Mouse (Mus musculus) layer of hippocampus, adult 9-10 months (tissue): Measurements from ENCODE around the gene Parp3.
A peak's percentile ranks its signal among the peaks of the same experiment; 100 is the strongest.

ENCODE experiments used
- DNase-seq: peaks from one replicate; pipeline ENCODE4 v3.0.0; 2022; ENCODE audit warnings: low spot score

Gene Parp3

DNA sequence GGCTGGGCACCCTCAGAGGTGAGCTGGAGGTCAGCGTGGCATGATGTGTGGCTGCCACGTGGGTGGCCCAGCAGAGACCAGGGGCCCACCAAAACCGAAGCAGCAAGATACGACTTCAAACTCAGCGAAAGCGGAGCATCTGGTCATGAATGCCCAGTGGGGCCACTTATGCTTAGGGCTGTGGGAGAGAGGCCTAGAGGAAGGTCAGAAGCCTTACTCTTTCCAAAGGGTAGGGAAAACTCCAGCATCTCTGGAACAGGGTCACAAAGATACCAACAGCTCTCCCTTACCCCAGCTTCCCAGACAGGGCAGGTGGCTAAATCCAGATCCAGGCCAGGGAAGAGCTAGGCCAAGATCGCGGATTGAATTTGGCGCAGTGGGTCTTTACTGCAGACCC, 19.6 kb downstream of the Parp3 start:
- DNase-seq: no peak

DNA sequence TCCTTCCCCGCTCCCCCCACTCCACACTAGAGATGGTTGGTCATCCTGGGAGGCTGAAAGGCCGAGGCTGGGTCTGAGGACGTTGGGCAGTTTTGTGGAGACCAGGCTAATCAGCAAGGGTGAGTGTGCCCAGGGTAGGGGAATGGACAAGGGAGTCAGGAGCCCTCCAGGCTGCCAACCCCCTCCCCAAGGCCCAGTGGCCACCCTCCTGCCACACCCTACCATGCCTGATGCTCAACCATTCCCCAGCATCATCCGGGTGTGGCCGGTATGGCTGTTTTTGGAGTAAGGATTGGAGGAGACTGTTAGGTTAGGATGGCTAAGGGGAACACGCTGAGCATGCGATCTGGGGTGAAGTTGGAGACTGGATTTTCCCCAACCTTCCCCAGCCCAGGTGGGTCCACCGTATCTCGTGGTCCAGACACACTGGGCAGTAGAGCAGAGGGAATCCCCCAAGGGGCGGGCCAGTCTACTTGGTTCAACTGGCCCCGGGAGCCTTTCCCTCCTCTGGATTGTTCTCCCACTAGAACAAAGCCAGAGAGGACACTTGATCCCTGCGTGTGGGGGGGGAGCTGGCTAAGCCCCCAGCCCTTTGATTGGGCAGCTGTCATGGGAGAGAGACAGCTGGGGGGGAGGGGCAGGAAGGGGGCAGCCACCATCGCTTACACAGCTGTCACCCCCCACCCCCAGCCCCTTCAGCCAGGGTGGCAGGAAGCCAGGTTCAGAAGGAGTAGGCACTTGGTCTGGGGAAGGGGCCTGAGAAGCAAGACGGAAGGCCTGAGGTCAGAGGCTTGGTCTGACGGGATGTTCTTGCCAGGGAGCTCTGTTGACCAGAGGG, 20.2 kb downstream of the Parp3 start:
- DNase-seq: no peak

DNA sequence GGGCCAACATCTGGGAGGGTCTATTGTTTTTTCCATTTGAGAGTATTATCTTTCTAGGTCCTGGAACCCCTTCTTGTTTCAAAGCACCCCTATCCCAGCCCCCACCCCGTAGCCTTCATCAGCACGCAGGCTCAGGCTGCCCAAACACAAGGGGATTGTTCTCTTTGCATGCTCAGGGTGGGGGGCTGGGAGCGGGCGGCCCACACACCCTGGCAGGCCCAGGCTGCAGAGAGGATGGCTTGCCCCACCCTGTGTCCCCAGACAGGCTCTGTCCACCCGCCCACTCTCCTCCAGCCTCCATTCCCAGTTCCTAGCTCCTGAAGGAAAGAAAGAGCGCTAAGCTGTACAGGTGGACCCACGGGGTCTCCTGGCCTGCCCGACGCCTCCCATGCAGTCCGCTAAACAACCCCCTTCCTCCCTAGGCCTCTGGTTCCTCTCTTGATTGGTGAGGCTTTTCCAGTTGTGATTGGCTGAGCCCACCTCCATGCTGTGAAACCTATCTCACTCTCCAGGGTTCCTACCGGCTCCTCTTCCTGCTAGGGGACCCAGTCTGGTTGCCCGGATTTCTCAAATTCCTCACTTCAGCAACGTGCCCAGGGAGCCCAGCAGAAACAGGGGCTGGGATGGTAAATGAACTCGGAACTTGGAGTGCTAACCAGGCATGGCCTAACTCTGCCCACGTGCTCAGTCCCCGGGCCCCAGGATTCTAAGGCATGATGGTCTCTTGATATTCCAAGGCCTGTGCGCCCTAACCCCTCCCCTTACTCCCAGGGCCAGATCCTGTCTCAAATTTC, 21.7 kb downstream of the Parp3 start:
- no peak for DNase-seq

DNA sequence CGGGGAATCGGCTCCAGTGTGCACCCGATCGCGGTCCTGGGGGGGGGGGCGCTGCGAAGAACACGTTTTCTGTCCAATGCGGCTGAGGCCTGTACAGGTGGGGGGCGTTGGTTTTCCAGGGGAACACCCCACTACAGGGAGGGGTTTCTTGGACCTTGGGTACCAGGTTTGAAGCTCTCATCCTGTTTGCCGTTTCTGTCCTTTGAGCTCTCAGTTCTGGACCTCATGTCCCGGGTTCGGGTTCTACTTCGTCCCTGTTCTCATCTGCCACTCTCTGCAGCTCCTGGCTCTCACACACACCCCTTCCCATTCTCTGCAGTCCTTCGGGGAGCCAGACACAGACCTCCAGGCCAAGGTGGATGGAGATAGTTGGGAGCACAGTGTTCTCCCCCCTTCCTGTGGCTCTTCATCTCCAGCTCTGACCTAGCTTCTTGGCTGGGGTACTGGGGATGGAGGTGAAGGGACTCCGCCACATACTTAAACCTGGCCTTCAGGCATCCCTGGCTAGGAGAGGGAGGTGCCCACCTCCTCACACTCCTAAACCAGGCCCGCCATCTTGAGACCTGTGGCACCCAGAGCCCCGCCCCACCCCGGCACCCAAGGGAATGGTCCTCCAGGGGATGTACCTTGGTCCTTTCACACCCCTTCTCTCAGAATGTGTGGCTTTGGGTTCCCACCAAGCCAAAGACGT, 22.5 kb downstream of the Parp3 start:
- DNase-seq: no peak

DNA sequence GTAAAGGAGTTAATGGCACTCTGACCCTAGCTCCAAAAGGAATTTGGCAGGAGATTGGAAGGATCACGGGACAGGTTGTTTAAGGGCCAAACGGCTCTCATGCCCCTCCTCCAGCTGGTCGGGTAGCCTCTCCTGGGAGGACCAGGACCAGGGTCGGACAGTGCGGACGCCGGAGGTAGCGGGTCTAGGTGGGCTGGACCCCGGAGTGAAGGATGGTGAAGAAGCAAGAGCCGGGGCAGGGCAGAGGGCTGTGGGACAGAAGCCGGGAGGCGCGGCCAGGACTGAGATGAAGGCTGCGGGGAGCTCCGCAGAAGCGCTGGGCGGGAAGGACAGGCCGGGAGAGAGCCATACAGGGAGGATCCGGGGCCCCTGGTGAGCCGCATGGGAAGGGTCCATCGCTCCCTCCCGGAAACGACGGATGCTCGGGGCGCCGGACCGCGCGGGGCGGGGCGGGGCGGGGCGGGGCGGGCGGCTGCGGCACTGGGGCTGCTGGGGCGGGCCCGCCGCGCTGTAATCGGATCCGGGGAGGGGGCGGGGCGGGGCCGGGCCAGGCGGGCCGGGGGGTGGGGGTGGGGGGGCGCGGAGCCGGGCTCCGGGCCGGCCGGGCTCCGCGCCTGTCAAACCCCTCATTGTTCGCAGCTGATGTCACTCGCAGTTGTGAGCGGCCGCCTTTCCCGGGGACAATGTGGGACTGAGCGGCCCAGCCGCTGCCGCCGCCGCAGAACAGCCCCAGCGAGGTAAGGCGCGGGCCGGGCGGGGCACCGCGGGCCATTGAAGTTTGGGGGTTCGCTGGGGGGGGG, 23.3 kb downstream of the Parp3 start, which contains the start of gene Pcbp4:
TSS of gene Pcbp4 (plus strand) at position 21 of the 800 bp plus-strand sequence.
- no peak for DNase-seq

DNA sequence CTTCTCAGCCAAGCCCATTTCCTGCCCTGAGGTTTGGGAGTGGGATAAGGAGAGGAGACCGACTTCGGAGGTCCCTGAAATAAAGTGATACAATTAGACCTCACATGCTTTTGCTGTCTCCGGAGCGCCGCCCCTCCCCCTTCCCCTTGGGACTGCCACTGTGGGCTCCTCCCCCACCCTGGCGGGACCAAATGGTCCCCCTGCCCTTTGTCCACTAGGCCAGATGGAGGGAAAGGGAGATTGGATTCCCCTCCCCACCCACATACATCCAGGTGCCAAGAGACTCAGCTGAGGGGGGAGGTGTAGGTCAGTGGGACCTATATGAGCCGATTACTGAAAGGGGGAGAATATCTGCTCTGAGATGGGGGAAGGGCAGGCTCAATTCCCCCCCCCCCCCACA, 23.9 kb downstream of the Parp3 start:
- no peak for DNase-seq

DNA sequence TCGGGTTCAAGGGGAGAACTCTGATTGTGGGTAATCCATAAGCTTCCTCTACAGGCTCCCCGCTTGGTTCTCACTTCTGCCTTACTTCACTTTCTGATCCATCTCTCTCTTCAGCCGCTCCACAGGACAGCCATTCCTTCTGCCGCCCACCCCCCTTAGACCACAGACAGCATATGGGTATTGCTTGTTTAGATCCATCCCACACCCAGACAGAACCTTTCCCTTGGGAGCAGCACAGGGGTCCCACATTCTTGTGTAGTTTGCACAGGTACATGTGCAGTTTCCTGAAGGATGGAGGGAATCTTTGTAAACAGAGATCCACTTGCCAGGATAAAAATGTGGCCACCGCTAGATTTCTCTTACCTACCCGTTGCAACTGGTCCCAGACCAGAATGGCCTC, 24.4 kb downstream of the Parp3 start:
- no peak for DNase-seq

DNA sequence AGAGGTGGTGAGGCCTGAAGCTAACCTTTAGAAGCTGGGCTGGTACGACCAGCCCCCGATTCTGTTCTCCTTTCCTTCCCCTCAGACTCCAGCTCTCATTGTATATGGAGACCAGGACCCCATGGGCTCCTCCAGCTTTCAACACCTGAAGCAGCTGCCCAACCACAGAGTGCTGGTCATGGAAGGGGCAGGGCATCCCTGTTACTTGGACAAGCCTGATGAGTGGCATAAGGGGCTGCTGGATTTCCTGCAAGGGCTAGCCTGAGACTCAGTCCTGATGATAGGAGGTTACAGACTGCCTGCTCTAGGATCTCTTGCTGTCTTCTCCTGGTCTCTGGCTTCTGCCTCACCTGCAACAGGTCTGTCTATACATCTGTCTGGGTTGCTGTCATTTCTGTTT, 24.9 kb downstream of the Parp3 start:
- DNase-seq: no peak

DNA sequence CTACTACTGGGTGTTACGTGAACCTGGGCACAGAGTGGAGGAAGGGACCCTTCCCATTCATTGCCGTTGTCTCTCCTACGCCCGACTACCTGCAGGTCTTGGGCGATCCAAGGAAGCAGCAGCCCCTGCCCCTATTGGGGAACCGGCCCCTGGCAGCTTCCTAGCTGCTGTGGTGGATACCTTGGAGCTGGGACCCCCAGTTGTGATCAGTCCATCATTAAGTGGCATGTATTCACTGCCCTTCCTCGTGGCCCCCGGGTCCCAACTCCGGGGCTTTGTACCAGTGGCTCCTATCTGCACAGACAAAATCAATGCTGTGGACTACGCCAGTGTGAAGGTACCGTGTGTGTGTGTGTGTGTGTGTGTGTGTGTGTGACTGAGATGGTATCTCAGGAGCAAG, 25.5 kb downstream of the Parp3 start:
- no peak for DNase-seq

DNA sequence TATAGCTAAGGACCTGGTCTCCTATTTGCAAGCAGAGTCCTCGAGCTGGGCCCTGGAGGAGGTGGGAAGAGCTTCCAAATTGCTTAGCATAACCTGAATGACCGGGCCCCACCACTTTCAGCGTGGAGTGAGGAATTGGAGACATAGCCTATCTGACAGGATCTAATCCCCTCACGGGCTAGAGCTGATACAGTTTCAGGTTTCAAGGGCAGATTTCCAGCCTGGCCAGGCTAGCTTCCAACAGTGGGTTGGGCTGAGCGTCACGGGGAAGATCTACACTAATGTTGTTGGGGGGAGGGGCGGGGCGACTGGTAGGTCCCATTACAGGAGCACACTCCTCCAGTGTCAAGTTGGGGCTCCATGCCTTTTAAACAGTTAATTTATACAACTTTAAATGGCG, 26.1 kb downstream of the Parp3 start:
- DNase-seq: no peak

DNA sequence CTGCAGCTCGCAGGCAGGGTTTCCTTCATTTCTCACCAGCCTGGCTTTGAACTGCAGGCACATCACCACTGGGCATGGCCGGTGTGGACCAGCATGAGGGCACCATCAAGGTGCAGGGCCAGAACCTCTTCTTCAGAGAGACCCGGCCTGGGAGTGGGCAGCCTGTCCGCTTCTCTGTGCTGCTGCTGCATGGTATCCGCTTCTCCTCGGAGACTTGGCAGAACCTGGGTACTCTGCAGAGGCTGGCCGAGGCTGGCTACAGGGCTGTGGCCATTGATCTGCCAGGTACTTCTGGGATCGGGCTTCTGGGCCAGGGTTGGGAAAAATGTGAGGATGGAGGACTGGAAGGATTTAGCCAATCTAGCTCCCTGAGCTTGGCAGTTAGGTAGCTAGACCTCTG, 26.8 kb downstream of the Parp3 start:
- DNase-seq: no peak

DNA sequence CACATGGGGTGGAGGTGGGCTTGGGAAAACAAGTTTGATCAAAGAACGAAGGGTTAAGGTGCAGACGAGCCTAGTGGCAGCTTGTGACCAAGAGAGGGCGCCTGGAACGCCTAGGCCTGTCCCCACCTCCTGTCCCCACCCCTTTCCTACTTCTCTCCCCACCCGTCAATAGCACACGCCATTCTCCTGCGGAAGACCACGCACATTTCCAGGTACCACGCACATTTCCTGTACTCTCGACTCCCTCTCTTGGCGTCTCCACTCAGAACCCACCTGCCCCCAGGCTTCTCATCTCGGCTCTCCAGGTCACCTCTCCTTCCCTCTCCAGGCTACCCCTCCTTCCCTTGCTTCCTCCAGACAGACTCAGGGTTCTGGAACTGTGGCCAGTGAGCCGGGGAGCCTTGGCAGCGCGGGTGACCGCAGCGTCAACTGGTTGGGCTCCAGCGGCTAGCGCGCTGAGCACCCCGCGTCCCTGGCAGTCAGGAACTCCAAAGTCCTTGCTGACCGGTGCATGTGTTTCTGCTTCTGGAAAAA, 28.2 kb downstream of the Parp3 start:
- no peak for DNase-seq

DNA sequence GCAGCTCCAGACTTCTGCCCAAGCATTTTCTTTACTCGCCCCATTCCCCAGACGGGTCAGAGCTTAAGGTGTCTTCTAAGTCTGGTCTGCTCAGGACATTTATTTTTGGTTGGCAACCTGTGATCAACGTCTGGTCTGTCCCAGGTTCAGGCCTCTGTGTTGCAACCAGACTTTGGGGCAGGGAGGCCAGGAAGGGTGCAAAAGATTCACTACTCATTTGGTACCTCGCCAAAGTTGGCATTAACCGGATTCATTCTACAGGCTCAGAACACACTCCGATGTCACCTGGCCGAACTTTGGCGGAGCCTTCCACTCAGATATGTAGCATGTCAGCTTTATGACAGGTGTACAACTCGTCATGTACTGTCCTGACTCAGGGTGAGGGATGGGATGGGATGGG, 28.8 kb downstream of the Parp3 start:
- DNase-seq: no peak

DNA sequence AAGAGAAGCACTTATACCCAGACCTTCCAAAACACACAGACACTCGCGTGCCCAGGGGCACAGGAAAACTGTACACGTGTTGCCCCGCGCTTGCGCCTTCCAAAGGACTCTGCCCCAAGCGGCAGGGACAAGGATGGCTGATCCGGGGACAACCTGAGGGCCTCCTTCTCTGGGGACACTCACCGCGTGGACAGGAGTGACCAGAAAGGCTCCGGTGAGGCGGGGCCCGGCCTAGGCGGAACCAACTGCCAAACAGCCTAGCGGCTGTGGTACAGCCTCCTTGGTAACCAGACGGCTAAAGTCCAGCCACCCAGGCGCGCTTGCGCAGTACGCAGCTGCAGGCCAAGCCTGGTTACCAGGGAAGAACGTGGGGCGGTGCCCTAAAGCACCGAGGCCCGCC, 29.4 kb downstream of the Parp3 start, which contains the start of the genes Abhd14b and Abhd14a:
TSS of gene Abhd14b (plus strand) at position 112 of the 400 bp plus-strand sequence.
TSS of gene Abhd14a (minus strand) at position 331 of the 400 bp plus-strand sequence.
- DNase-seq: peak; percentile 79

DNA sequence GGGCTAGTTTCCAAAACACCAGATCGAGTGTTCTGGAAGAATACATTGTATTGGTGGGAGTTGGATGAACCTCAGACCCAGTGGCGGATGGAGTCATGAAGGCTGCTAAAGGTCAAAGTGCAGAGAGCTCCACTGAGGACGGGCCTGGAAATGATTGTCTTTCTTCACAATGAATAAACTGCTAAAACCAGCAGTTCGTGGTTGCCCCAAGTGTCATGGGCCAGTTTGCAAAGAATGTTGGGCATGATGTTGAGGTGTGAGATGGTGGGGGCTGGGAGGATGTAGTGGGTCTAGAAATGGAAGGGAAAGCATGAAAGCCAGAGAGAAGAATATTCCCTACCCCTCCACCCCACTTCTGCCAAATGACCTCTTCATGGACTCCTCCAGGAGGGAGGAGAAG, 31.9 kb downstream of the Parp3 start:
- DNase-seq: no peak

DNA sequence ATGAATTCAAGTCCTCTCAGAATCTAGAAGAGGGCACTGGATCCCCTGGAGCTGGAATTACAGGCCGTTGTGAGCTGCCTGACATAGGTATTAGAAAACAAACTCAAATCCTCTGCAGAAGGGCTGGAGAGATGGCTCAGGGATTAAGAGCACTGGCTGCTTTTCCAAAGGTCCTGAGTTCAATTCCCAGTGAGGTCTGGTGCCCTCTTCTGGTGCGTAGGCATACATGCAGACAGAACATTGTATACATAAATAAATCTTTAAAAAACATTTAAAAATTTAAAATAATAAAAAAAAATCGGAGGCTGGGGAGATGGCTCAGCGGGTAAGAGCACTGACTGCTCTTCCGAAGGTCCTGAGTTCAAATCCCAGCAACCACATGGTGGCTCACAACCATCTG, 34.1 kb downstream of the Parp3 start:
- no peak for DNase-seq

DNA sequence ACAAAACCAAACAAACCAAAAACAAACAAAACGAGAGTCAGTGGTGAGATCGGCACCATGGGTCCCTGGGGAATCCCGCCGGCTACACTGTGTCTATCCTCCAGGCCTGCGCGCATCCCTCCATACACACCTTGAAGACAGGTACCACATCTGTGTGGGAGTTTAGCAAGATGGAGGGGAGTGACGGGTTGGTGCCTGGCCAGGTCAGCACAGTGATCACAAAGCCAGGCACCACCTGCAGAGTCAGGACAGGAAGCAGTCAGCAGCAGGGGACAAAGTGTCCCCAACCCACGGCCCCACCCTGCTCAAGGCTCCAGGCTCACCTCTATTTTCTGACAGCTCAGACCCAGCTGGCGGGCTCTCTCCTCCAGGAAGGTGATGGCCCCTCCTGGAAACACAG, 40.2 kb downstream of the Parp3 start:
- DNase-seq: no peak

DNA sequence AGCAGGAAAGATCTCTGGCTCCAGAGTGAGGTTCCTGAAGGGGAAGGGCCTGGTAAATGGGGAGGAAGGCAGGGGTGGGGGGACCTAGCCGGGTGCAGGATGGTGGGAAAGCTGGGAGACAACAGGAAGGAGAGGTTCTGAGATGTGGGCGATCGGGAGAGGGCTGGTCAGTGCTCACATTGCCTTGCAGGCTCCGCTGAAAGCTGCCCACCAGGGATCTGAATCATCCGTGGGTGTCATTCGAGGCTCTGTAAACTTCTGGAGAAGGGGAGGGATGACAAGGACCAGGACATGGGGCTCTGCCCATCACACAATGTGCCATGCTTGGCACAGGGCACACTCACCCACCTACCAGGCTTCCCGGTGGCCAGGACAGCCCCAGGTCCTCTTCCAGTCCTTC, 43.4 kb downstream of the Parp3 start:
- no peak for DNase-seq

DNA sequence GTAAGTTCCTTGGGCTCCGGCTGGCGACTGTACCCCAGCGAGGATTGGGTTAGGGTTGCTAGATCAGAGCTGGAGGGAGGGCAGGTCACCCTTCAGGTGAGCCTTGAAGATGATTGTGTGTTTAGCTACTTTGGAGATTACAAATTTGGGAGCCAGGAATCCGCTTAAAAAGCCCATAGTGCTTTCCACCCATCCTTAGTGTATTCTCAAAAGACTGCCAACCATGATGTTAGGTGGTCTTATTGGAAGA, 46.8 kb downstream of the Parp3 start:
- DNase-seq: no peak

DNA sequence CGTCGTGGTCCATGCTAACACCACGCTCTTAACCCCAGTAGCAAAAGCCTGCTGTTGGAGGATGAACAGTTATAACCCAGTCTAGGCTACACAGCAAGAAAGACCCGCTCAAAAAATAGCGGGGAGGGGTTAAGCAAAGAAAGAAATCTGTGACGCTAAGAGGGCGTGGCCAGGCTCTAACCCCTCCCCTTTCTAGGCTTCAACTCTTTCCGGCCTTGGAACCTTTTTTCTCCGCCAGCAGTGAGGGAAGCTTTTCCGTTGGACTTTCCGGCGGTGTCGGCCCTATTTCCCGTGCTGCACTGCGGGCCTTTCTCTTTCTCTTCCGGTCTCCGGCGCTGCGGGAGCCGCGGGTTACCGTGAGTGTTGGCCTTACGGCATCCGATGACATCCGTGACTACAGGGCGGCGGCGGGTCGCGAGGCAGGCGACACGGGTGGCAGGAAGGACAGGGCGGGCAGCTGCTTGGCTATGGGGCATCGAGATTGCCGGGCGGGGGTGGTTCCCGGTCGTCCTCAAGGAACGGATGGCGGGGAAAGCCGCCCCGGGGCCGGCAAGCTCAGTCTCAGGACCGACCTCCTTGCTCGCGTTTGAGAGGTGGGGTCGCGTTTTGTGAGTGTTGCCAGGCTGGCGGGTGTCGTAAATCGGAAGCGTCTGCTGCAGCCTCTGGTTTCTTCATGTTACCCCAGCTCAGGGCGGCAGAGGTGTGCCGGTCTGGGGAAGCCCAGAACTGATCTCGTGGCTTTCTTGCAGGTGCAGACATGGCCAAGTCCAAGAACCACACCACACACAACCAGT, 47.3 kb downstream of the Parp3 start, which contains the start of gene Rpl29:
TSS of gene Rpl29 (plus strand) at position 234 of the 794 bp plus-strand sequence.
- peak; percentile 90 for DNase-seq

DNA sequence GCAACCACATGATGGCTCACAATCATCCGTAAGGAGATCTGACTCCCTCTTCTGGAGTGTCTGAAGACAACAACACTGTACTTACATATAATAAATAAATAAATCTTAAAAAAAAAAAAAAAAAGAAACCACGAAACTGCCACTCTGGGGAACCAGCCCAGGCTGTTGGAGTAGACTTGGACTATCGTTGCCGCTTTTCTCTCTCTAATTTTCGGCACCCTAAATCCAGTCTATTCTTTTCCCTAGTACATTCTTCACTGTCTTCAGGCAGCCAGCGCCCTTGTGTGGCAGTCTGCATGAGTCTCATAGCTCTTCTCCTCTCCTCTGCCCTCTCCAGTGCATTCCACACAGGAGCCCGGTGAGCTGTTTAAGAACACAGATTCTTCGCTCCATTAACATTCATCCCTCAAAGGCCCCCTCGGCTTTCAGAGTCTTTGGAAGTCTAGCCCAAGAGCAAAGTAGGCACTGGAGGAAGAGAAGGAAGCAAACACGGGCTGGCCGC, 48.0 kb downstream of the Parp3 start:
- no peak for DNase-seq
